Mouse (Mus musculus): ENCODE results near the gene Ablim1.

Ablim1 gene

DNA sequence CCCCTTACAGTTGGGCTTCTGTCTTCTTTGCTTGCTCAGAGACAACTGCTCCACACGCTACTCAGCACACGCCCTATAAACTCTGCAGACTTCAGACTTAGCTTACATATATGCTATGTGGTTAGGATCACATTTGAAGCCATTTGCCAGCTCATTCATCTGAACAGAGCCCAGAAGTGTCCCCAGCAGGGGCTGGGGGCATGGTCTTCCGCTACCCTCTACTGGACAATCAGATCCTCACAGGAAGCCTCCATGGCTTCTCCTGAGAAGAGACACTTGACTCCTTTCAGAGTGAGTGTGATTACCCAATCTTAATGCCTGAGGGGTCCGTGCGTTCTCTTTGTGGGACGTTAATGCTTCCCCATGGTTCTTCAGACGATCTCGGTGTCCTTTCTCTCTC lies 59.6 kb downstream of the Ablim1 start:
- peak in 1 of 2 experiments; percentile 48 for DNase-seq

DNA sequence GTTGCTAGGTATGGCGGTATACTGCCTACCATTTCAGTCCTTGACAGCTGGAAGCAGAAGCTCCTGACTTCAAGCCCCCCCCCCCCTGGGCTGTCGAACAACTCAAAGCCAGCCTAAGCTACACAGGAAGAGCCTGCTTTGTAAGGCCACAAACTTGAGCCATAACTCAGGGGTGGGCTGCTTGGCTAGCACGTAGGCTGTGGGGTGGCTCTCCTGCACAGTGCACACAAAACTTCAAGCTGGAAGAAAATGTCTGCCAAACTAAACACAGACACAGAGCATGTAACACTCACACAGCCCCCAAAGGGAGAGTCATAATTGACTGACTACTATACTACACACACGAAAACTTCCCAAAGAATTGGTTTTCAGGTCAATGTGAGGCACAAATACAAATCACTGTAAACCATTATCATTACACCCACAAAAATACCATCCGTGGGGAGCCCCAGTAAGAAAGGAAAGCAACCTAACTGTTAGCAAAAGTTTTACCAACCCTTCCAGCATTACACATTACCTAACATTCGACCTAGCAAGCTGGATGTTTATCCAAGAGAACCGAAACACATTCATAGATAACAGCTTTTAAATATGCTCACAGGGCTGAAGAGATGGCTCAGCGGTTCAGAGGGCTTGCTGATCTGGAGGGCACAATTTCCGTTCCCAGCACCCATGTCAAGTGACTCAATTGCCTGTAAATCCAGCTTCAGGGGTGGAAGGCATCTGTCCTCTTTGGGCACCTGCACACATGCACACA lies 61.8 kb downstream of the Ablim1 start:
- DNase-seq = no peak

DNA sequence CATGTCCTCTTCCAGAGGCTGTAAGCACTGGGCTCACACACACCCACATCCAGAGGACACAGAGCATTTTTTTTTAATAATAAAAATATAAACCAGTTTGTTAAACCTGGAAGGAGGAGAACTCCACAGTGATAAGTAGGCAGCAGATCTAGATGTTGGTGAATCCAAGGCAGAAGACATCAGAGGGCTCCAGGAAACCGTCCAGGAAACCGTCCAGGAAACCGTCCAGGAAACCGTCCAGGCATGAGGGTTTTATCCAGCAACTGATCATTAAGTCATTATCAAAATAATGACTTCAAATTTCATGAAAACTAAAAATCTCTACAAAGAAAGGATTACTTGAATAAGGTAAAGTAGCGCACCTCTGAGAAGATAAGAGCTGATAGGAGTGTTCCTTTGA lies 65.9 kb downstream of the Ablim1 start:
- no peak for DNase-seq

DNA sequence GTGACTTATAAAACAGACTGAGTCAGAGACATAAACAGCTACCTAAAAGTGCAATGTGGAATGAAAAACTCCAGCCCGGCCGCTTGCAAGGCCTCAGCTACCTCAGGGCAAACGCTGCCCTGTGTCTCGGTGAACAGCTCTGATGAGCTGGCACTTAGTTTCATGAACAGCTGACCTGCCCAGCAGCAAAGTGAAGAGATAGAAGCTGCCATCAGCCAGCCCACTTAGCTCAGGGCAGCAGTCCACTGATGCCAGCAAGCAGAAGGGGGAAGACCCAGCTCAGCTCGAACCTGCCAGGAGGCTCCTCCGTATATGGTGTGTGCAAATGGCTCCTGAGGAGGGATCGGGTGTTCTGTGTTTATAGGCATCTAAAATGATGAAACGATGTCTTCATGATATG lies 67.5 kb downstream of the Ablim1 start:
- DNase-seq = no peak

DNA sequence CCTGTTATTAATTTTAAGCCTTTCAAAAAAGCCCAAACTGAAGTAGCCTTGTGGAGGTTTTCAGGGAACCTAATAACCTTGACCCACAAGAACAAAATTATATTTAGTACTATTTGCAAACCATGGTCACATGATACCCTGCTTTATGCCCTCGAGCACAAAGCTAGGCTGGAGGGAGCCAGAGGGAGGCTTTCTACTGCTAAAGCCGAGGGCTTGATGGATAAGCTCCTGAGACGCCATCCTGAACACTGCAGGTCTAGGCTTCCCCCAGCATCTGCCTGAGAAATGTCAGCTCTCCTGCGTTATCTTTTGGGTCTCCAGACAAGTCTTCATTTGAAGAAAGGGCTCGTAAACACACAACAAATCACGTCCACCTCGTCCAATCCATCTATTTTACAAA lies 70.4 kb downstream of the Ablim1 start:
- no peak for DNase-seq

DNA sequence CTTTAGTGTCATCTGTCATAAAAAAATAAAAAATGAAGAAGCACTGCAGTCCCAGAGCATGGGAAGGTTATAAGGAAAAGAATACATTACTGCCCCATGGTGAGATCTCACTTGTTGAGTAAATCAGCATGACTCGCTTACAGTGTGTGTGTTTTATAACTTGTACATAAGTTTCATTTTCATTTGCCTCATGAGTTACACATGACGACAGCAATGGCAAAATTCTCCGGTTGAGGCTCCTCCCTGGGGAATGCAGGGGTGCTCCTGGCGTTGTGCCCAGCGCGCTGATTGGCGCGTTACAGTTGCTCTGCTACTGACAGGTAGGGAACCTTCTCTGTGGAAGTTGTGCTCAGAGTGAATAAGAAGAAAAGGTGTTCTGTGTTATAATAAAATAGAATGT lies 71.1 kb downstream of the Ablim1 start:
- peak; percentile 61 to 68 for DNase-seq

DNA sequence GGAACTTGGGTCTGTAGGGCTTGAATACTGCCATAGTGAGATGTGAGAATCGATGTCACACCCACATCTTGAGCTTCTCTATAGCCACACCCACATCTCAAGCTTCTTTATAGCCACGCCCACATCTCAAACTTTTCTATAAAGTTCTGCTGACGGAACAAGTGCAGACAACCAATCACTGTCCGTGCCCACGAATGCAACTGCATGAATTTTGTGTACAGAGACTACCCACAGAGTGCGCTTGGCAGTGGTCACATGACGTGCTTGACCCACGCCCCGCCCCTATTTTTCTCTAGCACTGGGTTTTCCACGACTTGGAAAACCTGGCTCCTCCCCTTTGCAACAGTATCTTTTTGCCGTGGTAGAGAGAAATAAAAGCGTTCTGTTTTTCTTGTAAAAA lies 71.5 kb downstream of the Ablim1 start:
- DNase-seq = peak; percentile 49 to 62

DNA sequence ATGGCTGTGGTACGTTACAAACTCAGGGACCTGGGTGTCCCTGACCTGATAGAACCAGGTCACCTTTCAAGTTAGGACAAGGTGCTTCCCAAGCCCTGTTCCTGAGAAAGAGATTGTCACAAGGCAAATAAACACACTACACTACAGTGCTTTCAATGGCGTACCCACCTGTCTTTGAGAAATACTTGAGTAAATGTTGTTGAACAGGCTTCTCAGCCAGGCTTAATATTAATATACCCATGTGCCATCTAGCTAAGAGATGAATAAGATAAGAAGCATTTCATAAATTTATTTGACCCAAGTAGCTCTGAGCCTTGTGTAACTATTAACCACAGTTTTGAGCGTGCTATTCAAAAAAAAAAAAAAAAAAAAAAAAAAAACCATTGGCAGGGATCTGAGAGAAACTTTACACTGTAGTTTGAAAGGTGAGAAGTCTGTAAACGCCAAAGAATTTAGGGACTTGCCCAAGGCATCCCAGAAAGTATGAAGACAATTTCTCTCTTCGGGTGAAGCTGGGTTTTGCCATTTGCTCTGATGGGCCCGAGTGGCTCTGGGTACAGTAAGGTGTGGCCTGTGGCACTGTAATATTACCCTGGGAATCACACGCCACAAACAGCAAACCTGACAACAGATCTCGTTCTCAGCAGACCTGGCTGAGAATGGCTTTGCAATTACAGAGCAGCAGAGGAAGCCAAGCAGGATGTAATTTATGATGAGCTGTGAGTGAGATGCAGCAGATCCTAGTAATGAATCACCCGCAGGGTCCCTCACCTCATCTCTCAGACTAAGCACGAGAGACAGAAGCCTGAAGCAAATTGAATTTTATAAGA lies 73.1 kb downstream of the Ablim1 start:
- peak in 1 of 2 experiments; percentile 41 for DNase-seq

DNA sequence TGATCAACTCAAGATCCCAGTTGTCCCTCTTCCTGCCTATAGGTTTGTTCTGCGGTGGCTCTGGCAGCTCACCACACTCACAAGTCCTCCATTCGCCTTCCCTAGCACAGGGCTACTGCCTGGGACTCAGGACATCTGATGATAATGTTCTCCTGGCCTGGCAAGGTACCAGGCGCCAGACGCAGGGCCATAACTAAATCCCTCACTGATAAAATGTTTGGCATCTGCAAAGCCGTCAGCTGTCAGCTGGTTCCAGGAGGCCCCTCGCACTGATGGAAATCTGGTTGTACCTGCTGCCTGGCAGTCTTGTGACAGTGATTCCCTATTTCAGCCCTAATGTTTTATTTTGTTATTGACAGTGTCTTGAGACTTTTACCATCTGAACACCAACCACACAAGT lies 74.5 kb downstream of the Ablim1 start:
- DNase-seq = no peak

DNA sequence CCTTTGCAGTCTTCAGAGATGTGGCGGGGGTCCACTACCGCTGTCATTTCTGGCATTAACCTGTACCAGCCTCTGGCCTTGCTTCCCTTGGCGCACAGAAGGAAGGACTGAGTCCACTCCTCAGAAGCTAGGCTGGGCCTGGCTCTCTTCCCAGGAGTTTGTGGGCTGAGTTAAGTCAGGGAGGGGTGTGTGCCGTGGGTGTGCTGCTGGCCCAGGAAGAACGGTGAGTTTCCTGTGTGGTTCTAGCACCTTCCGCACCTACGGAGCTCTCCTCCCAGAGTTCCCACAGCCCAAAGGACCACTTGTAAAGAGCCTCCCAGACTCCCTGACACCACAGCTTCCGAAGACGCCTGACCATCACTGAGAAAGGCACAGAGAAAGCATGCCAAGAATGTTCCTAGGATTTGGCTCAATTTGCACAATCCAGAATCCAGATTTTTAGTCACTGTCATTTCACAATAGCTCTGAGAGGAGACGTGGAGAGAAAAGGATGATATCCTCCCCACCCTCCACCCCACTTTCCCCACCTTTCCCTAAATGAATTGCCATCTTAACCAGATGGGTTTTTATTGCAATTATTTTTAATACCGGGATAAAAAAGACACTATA lies 75.4 kb downstream of the Ablim1 start:
- DNase-seq = peak; percentile 86 to 89

DNA sequence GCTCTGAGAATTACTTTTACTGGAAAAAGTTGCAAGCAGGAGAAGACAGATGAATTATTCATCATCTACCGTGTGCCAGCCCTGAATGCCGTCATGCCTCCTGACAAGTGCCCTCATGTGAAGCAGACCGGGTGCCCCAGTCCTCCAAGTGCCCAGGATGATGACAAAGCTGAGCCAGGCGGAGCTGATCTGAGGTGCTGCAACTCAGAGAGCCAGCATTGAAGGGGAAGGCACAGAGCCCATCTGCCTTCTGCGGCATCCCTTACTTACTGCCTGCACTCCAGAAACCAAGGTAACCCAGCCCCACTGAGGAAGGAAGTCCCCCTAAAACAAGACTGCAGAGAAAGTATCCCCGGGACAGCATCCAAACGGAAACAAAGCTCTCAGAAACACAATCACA lies 76.3 kb downstream of the Ablim1 start:
- peak; percentile 70 to 79 for DNase-seq

DNA sequence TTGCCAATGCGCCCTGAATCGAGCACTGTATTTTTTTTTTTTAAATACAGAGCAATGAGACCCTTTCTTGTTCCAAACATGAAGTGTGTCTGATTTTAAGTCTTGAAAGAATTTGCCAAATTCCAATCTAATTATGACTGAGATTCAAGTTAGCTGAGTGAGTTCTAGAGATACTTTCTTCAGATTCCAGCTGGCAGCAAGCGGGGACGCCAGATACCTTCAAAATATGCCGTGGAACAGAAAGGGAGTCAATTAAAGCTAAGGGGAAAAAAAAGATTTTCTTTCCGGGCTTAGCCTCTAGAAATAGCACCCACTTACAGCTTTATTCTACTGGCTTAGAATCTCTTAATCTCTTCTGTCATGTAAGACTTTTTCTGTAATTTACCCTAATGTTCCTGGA lies 77.2 kb downstream of the Ablim1 start:
- no peak for DNase-seq

DNA sequence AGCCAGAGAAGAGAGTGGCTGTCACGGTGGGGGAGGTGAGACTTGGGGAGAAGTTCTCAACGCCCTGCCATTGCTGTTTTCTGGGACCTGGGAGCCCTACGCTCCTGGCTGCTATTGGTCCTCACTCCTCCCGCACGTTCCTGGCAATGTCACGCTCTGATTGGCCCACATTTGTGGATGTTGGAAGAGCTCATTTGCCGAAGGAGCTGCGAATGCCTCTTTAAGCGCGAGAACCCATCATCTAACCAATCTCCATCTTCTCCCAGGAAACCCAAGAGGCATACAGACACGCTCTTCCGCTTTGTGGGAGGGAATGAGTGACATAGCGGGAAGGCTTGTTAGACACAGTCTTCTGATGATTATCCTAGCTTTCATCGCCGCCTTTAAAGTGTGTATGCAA lies 78.1 kb downstream of the Ablim1 start:
- DNase-seq = no peak

DNA sequence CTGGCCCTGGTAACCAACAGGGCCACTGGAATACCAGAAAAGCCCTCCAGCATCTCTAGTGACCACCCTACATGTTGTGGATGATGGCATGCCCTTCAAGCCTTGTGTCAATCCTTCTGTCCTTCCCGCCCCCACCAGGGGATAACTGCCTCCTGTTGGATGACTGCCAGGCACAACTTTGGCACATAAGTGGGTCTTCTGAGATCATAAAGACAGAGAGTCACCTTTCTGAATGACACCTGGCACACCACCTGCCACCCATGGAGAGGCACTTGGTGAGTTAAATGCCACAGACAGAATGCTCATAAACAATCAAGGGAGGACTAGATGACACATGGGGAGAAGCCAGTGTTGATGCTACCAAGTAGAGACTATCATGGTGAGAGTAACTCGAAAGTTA lies 78.8 kb downstream of the Ablim1 start:
- DNase-seq = no peak

DNA sequence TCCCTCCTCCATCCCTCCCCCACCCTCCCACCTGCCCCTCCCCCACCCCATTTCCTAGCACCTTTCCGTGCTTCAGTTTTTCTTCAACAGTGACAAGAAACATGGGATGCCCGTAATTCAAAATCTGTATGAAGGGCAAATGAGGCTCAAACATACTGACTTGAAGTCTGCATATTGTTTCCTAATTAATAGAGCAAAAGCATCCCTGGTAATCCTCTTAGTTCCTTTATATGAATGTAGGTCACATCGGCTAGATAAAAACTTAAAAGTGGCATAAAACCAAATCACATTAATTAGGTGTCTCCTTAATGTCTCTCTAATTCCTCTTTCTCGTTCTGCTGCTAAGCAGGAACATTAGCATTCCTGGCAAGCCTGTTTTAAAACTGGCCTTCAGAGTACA lies 83.7 kb downstream of the Ablim1 start:
- no peak for DNase-seq

DNA sequence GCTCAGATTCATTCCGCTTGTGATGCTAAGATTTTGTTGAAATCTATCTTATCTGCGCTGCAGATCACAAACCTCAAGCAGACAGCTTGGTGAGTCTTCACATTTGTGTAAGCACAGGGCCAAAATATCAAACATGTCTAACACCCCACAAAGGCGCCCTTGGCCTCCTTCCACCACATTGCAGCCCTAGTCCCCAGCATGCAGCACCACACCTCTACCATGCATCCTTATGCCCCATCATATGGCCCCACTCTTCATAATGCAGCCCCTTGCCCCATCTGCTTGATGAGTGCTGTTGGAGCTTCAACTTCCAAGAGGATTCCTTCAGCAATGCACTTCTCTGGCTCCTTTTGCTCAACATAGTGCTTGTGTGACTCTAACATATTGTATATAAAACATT lies 85.6 kb downstream of the Ablim1 start:
- no peak for DNase-seq

DNA sequence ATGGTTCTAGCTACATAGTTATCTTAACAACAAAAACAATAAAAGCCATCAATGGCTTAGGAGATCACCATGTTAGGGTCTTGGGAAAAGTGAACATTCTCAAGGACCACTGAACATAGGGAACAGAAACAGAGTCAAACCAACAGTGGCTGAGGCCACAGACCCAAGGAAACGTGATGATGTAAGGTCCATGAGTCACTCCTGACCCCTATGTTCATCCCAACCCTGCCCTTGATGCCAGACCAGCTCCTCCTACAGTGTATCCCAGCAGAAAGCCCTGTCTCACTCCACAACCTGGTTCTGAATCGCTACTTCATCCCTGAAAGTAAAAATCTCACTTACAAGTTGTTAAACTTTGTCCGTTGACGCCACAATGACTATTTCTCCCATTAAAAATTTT lies 86.1 kb downstream of the Ablim1 start:
- no peak for DNase-seq

DNA sequence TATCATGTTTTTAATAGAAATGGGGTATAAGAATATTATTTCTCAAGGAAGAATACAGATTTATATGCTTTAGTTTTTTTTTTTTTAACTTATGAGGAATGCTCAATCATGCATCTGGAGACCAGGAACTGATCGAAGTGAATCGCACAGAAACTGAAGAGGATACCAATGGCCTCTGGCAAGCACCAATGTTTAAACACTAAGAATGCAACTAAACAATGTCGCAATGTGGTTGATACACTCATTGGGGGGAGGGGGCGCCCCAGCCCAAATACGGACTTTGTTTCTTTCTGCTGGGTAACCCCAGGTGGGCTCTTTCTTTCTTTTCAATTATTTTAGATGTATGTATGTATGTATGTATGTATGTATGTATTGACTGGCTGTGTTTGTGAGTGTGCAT lies 90.3 kb downstream of the Ablim1 start:
- no peak for DNase-seq

DNA sequence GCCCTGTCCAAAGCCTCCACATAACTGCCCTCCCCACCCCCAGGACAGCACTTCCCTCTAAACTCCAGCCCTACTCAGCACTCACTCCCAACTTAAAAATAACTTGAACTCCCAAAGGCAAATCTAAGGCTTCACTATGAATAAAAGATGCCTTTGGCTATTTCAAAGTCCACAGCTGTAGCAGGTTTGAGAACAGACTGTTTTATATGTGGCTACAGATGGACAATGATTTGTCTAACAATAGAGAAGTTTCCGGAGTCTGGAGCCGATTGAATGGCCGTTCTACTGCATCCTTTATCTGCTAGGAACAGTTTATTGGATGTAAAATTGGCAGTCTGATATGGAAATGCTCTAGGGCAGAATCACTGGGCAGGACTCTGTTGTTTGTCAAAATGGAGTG lies 91.0 kb downstream of the Ablim1 start:
- DNase-seq = no peak

DNA sequence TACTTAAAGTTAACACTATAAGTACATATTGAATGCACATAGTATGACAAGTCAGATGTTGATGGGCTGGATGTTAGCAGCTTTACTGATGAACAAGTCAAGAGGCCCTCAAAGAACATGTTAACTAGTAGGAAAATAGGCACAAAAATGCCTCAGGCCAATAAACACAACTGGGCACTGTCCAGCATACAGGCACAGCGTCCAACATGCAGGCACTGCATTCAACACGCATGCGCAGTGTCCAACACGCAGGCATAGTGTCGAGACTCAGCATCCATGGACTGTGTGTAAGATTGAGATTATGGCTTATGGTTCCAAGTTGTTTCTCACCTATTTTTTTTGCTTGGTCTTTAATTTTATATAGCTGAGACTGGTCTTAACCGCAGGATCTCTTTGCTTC lies 92.1 kb downstream of the Ablim1 start:
- DNase-seq = no peak

DNA sequence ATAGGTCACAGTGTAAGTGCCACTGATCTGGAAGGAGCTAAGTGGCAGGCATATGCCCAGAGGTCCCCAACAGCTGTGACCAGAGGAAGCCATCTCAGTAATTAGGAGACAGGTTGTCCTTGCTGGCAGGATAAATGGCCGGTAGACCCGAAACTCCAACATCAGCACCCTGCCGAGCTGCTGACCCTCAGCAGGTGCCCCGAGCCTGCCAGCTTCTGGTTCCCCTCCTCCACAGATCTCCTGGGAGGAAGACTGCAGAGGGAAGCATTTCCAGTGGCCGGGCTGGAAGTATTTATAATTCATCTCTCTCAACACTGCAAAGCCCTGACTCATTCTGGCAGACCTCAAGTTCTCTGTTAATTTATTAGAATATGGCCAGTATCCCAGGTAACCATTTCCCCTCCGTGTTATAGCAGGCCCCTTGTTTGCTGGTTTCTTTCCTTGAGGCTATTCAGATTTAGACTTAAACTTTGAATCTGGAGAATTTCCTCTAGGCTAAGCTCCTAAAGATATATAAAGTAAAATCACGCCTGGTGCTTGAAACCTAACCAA lies 93.0 kb downstream of the Ablim1 start:
- DNase-seq = no peak

DNA sequence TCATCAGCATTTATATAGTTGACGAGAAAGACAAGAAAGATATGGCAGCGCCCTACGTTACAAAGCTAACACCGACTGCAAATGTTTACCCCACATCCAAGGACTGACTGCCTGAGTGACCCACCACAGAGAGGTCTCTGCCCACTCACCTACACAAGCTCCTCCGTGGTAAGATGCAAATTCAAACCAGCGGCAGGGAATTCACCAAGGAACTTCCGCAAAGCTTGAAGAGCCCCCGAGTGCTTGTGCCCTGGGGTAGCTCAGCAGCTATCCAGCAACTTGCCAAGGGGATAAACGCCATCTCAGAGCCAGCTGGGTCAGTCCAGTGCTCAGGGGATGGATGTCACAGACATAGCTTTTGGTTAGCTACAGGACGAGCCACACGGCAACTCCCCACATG lies 95.0 kb downstream of the Ablim1 start:
- no peak for DNase-seq

DNA sequence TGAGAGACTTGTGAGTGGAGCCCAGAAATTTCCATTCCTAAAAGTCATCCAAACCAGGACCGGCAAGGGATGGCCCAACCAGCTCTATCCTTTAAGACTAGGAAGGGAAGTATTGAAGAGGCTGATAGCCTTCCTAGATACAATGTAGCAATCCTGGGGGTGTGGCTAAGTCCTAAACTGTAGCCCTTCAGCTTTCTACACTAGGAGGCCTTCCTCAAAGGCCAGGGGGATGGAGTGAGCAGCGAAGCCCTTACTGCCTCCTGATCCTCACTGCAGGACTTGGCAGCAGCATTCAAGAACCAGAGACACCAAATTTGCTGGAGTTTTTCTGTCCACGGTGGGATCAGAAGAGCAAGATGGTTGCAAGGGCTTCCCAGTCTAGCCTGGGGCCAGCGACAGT lies 97.6 kb downstream of the Ablim1 start:
- DNase-seq = no peak

DNA sequence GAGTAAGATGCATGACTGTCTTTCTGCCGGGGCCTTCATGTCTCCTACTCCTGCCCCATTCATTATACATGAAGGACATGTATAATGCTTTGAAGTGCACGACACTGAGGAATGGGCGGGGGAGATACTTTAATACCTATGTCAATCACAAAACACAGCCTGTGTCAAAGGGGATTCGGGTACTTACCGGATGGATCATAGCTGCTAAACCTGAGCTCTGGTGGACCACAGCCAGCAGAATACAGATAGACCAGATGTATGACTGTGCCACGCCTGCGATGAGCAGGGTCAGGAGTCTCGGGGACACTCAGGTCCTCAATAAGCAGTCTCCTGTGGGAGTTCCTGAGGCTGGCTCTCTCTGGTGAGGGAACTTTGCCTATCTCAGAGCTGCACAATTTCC lies 99.2 kb downstream of the Ablim1 start:
- no peak for DNase-seq
